Mouse (Mus musculus): ENCODE data around the gene Samd4b.

- TF ChIP-seq USF1 (IDR thresholded peaks at IDR 0.05; ENCODE audit: low read depth, low read length) (no peak), POLR2A (IDR thresholded peaks at IDR 0.05; ENCODE audit: control insufficient read depth in 1 of 2, insufficient read depth in 1 of 2, low read depth in 1 of 2, low read length in 2 of 2, poor library complexity in 1 of 2) (no peak)
Measured at GRCm38 (mm10) chr7:28401030-28401429, 196.9 kb downstream of the Samd4b start.

Data from MEL (cell line).